Mouse (Mus musculus): ENCODE measurements around the gene Rapgef6. TPM values are rescaled to one million over a fixed set of nuclear protein-coding genes. Genes with fewer than 3 reads are reported as not detected.
A peak's percentile ranks its signal among the peaks of the same experiment; 100 is the strongest.

Gene Rapgef6
- 20.3 and 20.9 TPM in 2 replicates for polyA plus RNA-seq (2015; fragmentation: Nextera tagmentation; extraction: Ambion mirVana)

GRCm38 (mm10) chr11:54522529-54523430 lies at the start of gene Rapgef6:
Rapgef6 (plus strand) TSS chr11:54522847.
- under 1% methylated on average over 73 of the region's 73 CpGs for WGBS
- no peak for TF ChIP-seq CTCF (IDR thresholded peaks at IDR 0.05; ENCODE audit: low read depth)
- Histone ChIP-seq H3K4me2 (ENCODE audit: low read length) (peak within 1 kb of the TSS; percentile 74), H3K27ac (peak within 1 kb of the TSS; percentile 95), H3K9me3 (replicated peaks; ENCODE audit: low read length) (no peaks in the 10 kb centered on the region), H3K9ac (ENCODE audit: low read depth, low read length) (peak within 1 kb of the TSS; percentile 83), H3K4me3 (replicated peaks; ENCODE audit: low read depth, low read length) (peak within 1 kb of the TSS; percentile 81), H3K36me3 (ENCODE audit: insufficient read depth, low read length) (no peaks in the 10 kb centered on the region), H3K27me3 (ENCODE audit: insufficient read depth, low read length) (no peaks in the 10 kb centered on the region), H3K4me1 (replicated peaks; ENCODE audit: insufficient read depth, low read length) (peaks cover 10% of the 10 kb centered on the region; the same call in 1 of the 2 replicates)
- DNase-seq (ENCODE audit: low spot score) (peak; percentile 99), ATAC-seq (replicated peaks; ENCODE audit: low FRiP score, low read depth) (peak; percentile 96)

GRCm38 (mm10) chr11:54478414-54478813 lies 44.2 kb upstream of the Rapgef6 start:
- WGBS = 83% methylated on average over 1 of the region's 1 CpGs
- no peak for DNase-seq (ENCODE audit: low spot score)
- Histone ChIP-seq H3K27me3 (ENCODE audit: insufficient read depth, low read length) (no peaks in the 10 kb centered on the region), H3K27ac (no peak overlapping the region), H3K9ac (ENCODE audit: low read depth, low read length) (no peak overlapping the region), H3K4me1 (replicated peaks; ENCODE audit: insufficient read depth, low read length) (no peaks in the 10 kb centered on the region), H3K9me3 (replicated peaks; ENCODE audit: low read length) (no peaks in the 10 kb centered on the region), H3K4me2 (ENCODE audit: low read length) (no peak overlapping the region), H3K36me3 (ENCODE audit: insufficient read depth, low read length) (0 out of 2 replicates have a peak, but pooled peaks cover 5% of the 10 kb centered on the region), H3K4me3 (replicated peaks; ENCODE audit: low read depth, low read length) (no peak overlapping the region)
- peak; percentile 63 for TF ChIP-seq CTCF (IDR thresholded peaks at IDR 0.05; ENCODE audit: low read depth)
- no peak for ATAC-seq (replicated peaks; ENCODE audit: low FRiP score, low read depth)

GRCm38 (mm10) chr11:54486041-54486440 lies 36.6 kb upstream of the Rapgef6 start:
- H3K4me3 ChIP-seq (replicated peaks; ENCODE audit: low read depth, low read length) = no peak overlapping the region
- H3K27ac ChIP-seq = no peak overlapping the region
- WGBS = 89% methylated on average over 3 of the region's 3 CpGs
- H3K4me2 ChIP-seq (ENCODE audit: low read length) = no peak overlapping the region
- H3K9ac ChIP-seq (ENCODE audit: low read depth, low read length) = no peak overlapping the region
- H3K27me3 ChIP-seq (ENCODE audit: insufficient read depth, low read length) = no peaks in the 10 kb centered on the region
- no peaks in the 10 kb centered on the region for H3K9me3 ChIP-seq (replicated peaks; ENCODE audit: low read length)
- ATAC-seq (replicated peaks; ENCODE audit: low FRiP score, low read depth) (no peak), DNase-seq (ENCODE audit: low spot score) (no peak)
- H3K36me3 ChIP-seq (ENCODE audit: insufficient read depth, low read length) = 0 out of 2 replicates have a peak, but pooled peaks cover 1% of the 10 kb centered on the region
- TF ChIP-seq CTCF (IDR thresholded peaks at IDR 0.05; ENCODE audit: low read depth) = no peak
- H3K4me1 ChIP-seq (replicated peaks; ENCODE audit: insufficient read depth, low read length) = no peaks in the 10 kb centered on the region

GRCm38 (mm10) chr11:54491946-54492558 lies 30.6 kb upstream of the Rapgef6 start:
- Histone ChIP-seq H3K9me3 (replicated peaks; ENCODE audit: low read length) (no peaks in the 10 kb centered on the region), H3K36me3 (ENCODE audit: insufficient read depth, low read length) (no peaks in the 10 kb centered on the region), H3K27me3 (ENCODE audit: insufficient read depth, low read length) (no peaks in the 10 kb centered on the region), H3K27ac (no peak overlapping the region), H3K9ac (ENCODE audit: low read depth, low read length) (no peak overlapping the region), H3K4me2 (ENCODE audit: low read length) (no peak overlapping the region), H3K4me1 (replicated peaks; ENCODE audit: insufficient read depth, low read length) (no peaks in the 10 kb centered on the region), H3K4me3 (replicated peaks; ENCODE audit: low read depth, low read length) (no peak overlapping the region)
- ATAC-seq (replicated peaks; ENCODE audit: low FRiP score, low read depth) = no peak
- no peak for DNase-seq (ENCODE audit: low spot score)
- no peak for TF ChIP-seq CTCF (IDR thresholded peaks at IDR 0.05; ENCODE audit: low read depth)
- 97% methylated on average over 1 of the region's 1 CpGs for WGBS

GRCm38 (mm10) chr11:54492559-54492958 lies 30.1 kb upstream of the Rapgef6 start:
- H3K36me3 ChIP-seq (ENCODE audit: insufficient read depth, low read length) = 0 out of 2 replicates have a peak, but pooled peaks cover 2% of the 10 kb centered on the region
- 62% methylated on average over 4 of the region's 4 CpGs for WGBS
- peak; percentile 85 for DNase-seq (ENCODE audit: low spot score)
- no peaks in the 10 kb centered on the region for H3K9me3 ChIP-seq (replicated peaks; ENCODE audit: low read length)
- ATAC-seq (replicated peaks; ENCODE audit: low FRiP score, low read depth) = no peak
- no peak overlapping the region for H3K4me3 ChIP-seq (replicated peaks; ENCODE audit: low read depth, low read length)
- no peak overlapping the region for H3K9ac ChIP-seq (ENCODE audit: low read depth, low read length)
- no peak overlapping the region for H3K4me2 ChIP-seq (ENCODE audit: low read length)
- no peak for TF ChIP-seq CTCF (IDR thresholded peaks at IDR 0.05; ENCODE audit: low read depth)
- H3K27ac ChIP-seq = no peak overlapping the region
- H3K27me3 ChIP-seq (ENCODE audit: insufficient read depth, low read length) = no peaks in the 10 kb centered on the region
- H3K4me1 ChIP-seq (replicated peaks; ENCODE audit: insufficient read depth, low read length) = no peaks in the 10 kb centered on the region

GRCm38 (mm10) chr11:54499838-54500237 lies 22.8 kb upstream of the Rapgef6 start:
- Histone ChIP-seq H3K27me3 (ENCODE audit: insufficient read depth, low read length) (no peaks in the 10 kb centered on the region), H3K4me3 (replicated peaks; ENCODE audit: low read depth, low read length) (no peak overlapping the region), H3K4me1 (replicated peaks; ENCODE audit: insufficient read depth, low read length) (no peaks in the 10 kb centered on the region), H3K9ac (ENCODE audit: low read depth, low read length) (no peak overlapping the region), H3K4me2 (ENCODE audit: low read length) (no peak overlapping the region), H3K9me3 (replicated peaks; ENCODE audit: low read length) (no peaks in the 10 kb centered on the region), H3K36me3 (ENCODE audit: insufficient read depth, low read length) (peaks cover 13% of the 10 kb centered on the region), H3K27ac (no peak overlapping the region)
- TF ChIP-seq CTCF (IDR thresholded peaks at IDR 0.05; ENCODE audit: low read depth) = no peak
- DNase-seq (ENCODE audit: low spot score) (no peak), ATAC-seq (replicated peaks; ENCODE audit: low FRiP score, low read depth) (no peak)
- WGBS = 76% methylated on average over 5 of the region's 5 CpGs

Measured in kidney, postnatal 0 days (tissue).